Mouse (Mus musculus) kidney, adult 2 months (tissue): Measurements from ENCODE around the gene Fkbpl. TPM values are rescaled to one million over a fixed set of nuclear protein-coding genes. Genes with fewer than 3 reads are reported as not detected.

ENCODE experiments used
- DNase-seq: peaks from one replicate; pipeline ENCODE4 v3.0.0; 2021
- H3K27ac ChIP-seq: fragments of 200-500 bp; 2 replicates; pipeline ENCODE4 v1.5.1; 2012; ENCODE audit warnings: low read depth, low read length, control low read depth, inconsistent platforms; ENCODE audit not compliant: insufficient read depth
- H3K27me3 ChIP-seq: fragments of 200-500 bp; replicated peaks from 2 replicates; pipeline ENCODE4 v1.6.1; 2012; ENCODE audit warnings: mild to moderate bottlenecking, moderate library complexity, low read length, inconsistent platforms; ENCODE audit not compliant: control insufficient read depth, insufficient read depth
- H3K36me3 ChIP-seq: fragments of 200-500 bp; 2 replicates; pipeline ENCODE4 v1.6.1; 2012; ENCODE audit warnings: mild to moderate bottlenecking, moderate library complexity, low read length, inconsistent platforms; ENCODE audit not compliant: control insufficient read depth, insufficient read depth
- H3K4me1 ChIP-seq: fragments of 200-500 bp; 2 replicates; pipeline ENCODE4 v1.6.1; 2011; ENCODE audit warnings: low read length; ENCODE audit not compliant: control insufficient read depth, insufficient read depth
- H3K4me3 ChIP-seq: fragments of 200-500 bp; 2 replicates; pipeline ENCODE4 v1.5.1; 2011; ENCODE audit warnings: mild to moderate bottlenecking, low read depth, low read length, control low read depth; ENCODE audit not compliant: insufficient read depth
- CTCF ChIP-seq: fragments of 200-500 bp; conservative IDR thresholded peaks from 2 replicates; pipeline ENCODE4 v1.5.1; 2011; ENCODE audit warnings: low read depth, mild to moderate bottlenecking, control low read depth, low read length, moderate library complexity, mixed read lengths; ENCODE audit not compliant: insufficient read depth, insufficient read length
- POLR2A ChIP-seq: fragments of 200-500 bp; IDR thresholded peaks from one replicate; pipeline ENCODE4 v1.6.1; 2011; ENCODE audit warnings: low read depth, low read length, control low read depth
- WGBS: fragments of 180-500 bp; shearing (Covaris S2); methylation state at CpG from one replicate; pipeline ENCODE4 v1.1.7; 2018; 5-methylcytosine and 5-hydroxymethylcytosine counted together
- polyA plus RNA-seq: library from polyadenylated mRNA; depleted of rRNA; stranded (reverse); fragments of >200 nt; gene quantifications from 2 replicates; pipeline ENCODE4 v1.2.3, GENCODE M21; 2012

Fkbpl gene
- polyA plus RNA-seq, 1 experiment: 5.5 TPM

DNA sequence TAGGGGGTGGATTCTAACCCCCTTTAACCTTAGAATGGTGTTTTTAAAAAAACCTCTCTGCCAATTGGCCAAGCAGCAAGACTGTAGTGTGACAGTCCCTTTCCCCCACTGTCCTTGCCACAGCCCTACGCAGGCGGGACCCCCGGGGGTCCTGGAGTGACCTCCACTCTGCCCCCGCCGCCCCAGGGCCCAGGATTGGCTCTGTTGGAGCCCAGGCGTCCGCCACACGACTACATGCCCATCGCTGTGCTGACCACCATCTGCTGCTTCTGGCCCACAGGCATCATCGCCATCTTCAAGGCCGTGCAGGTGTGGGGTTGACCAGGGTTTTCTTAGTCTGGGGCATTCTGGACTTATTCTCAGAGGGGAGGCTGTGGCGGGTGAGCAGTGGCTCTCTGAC, 12.9 kb upstream of the Fkbpl start:
- no peaks in the 10 kb centered on the region for H3K27me3 ChIP-seq
- no peak overlapping the region for H3K27ac ChIP-seq
- no peak overlapping the region for H3K4me3 ChIP-seq
- H3K36me3 ChIP-seq: no peaks in the 10 kb centered on the region
- no peak for DNase-seq
- TF ChIP-seq POLR2A (no peak), CTCF (no peak)
- peaks cover 9% of the 10 kb centered on the region; the same call in 1 of the 2 replicates for H3K4me1 ChIP-seq
- WGBS: 25% methylated on average over 12 of the region's 12 CpGs

DNA sequence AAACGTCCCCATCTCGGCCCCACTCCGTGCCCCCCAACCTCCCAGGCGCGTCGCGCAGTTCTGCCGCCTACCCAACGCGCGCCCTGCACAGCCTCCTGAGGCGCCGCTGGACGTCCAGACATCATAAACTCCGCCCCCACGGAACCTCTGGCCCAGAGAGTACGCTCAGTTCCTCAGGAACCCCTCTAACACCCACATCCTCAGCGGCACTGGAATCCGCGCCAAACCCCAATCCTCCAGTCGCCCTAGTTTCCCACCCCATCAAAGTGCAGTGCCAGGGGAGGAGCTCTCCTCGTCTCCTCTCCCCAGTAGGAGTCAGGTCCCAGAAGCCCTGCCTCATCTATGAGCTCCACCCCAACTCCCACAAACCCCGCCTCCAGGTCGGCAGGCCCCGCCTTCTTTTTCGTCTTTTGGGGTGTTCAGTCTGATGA, 12.3 kb upstream of the Fkbpl start:
- no peak for TF ChIP-seq POLR2A
- no peak for TF ChIP-seq CTCF
- peak overlapping the region; percentile 49 for H3K27ac ChIP-seq
- 3% methylated on average over 26 of the region's 26 CpGs for WGBS
- H3K4me3 ChIP-seq: peak overlapping the region; percentile 52
- H3K4me1 ChIP-seq: peaks cover 9% of the 10 kb centered on the region; the same call in 1 of the 2 replicates
- H3K36me3 ChIP-seq: no peaks in the 10 kb centered on the region
- no peaks in the 10 kb centered on the region for H3K27me3 ChIP-seq
- peak; percentile 92 for DNase-seq

DNA sequence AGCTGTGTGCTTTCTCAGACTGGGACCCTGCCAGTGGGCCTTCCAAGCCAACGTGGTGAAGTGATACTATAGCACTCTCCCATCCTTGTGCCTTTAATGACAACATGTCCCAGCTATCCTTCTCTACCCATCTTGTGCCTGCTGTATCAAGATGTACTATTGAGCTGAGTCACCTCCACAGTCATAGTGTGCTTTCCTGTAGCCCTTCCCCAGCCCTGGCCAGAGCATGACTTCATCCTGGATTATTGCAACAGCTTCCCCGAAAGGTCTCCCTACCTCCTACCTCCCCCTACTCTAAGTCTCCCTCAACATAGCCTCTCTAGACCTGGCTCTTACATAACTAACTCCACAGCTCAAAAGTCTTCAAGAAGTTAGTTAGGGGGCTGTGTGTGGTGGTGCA, 8.9 kb upstream of the Fkbpl start:
- Histone ChIP-seq H3K4me3 (no peak overlapping the region), H3K4me1 (peaks cover 6% of the 10 kb centered on the region; the same call in 1 of the 2 replicates), H3K27me3 (no peaks in the 10 kb centered on the region), H3K27ac (no peak overlapping the region), H3K36me3 (no peaks in the 10 kb centered on the region)
- TF ChIP-seq CTCF (no peak), POLR2A (no peak)
- WGBS: 71% methylated on average over 2 of the region's 2 CpGs
- no peak for DNase-seq

DNA sequence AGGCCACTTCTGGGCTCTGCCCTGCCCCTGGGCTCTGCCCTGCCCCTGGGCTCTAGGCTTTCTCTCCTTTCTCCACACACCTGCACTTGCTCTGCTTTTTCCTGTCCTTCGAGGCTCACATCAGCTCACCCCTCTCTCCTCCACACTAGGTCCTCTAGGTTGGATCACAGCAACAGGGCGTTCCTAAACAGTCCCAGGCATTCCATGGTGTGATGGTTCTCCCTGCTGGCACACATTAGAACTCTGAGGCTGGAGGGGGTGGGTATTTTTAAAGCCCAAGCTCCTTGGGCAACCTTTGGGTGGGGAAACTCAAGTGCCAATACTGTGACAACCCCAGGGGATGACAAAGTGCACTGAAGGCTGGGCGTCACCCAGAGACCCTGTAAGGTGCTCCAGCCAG, 7.1 kb upstream of the Fkbpl start:
- no peak for TF ChIP-seq CTCF
- TF ChIP-seq POLR2A: no peak
- no peaks in the 10 kb centered on the region for H3K36me3 ChIP-seq
- H3K27me3 ChIP-seq: no peaks in the 10 kb centered on the region
- no peaks in the 10 kb centered on the region for H3K4me1 ChIP-seq
- 57% methylated on average over 3 of the region's 3 CpGs for WGBS
- DNase-seq: no peak
- H3K4me3 ChIP-seq: no peak overlapping the region
- no peak overlapping the region for H3K27ac ChIP-seq

DNA sequence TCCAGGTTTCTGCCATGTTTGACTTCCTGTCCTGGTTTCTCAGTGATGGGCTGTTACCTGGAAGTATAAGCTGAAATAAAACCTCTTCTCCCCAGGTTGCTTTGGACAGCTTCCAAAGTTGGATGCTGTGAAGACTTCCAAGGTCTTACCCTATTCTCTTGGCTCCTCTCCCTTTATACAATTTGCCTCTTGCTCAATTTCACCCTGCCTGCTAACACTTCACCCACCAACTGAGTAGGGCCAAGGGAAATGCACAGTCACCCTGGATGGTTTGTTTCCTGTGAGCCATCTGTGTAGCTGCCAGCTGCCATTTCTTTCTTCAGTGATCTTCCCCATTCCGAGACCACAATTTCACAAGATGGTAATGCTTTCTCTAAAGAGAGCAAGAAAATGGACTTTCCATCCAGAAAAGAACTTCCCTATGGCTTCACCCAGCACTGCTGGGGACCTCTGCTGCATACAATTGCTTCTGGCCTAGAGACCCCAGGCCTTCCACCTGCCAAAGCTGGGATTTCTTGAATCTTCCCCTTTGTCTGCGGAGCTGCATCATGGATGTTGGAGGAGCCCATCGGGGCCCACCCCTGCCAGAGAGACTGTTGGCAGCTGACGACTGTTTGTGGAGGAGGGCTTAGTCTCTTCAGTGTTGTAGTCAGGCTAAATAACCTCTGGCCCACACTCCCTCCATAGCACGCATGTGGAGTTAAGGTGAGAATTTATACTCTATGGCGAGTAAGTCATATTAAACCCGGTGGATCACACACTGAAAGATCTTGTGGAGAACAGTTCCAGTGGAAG, 4.9 kb upstream of the Fkbpl start:
- H3K4me3 ChIP-seq: no peak overlapping the region
- H3K27me3 ChIP-seq: no peaks in the 10 kb centered on the region
- H3K27ac ChIP-seq: no peak overlapping the region
- no peaks in the 10 kb centered on the region for H3K36me3 ChIP-seq
- 87% methylated on average over 7 of the region's 7 CpGs for WGBS
- DNase-seq: no peak
- H3K4me1 ChIP-seq: no peaks in the 10 kb centered on the region
- TF ChIP-seq POLR2A: no peak
- no peak for TF ChIP-seq CTCF

DNA sequence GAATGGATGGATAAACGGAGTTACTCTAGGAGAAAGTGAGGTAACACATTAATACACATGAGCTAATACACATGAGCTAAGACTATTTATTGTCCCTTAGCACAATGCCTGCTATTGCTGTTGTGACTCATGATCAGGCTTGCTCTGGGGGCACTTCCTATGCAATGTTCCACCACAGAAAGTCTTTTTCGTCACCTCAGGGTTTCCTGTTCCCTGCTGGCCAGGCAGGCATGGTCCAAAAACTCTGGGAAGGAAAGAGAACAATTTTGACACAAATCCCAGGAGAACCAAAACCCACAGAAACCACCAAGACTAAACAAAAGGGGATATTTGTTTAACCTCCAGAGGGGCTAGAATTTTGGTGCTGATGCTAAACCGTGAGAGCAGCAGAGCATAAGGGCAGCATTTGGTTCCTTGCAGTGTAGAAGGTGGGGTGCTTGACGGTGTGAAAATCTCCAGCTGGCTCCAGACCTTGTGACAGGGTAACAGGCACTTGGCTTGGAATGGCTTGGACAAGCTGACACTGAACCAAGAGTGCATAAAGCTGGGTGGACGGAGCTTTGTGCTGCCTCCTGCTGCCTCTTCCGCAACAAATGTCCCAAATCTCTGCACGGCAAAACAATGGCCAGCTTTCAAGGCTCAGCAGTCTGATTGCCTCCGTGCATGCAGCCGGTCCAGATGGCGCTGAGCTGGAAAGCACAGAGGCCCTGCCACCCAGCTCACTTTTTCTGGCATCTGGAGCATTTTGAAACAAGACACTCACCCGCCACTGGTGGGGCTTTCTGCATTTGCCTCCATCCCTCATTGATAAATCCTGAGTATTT, 3.6 kb upstream of the Fkbpl start:
- Histone ChIP-seq H3K27ac (peak overlapping the region; percentile 67; the same call in 1 of the 2 replicates), H3K4me1 (no peaks in the 10 kb centered on the region; the same call in 1 of the 2 replicates), H3K36me3 (no peaks in the 10 kb centered on the region), H3K4me3 (no peak overlapping the region), H3K27me3 (no peaks in the 10 kb centered on the region)
- TF ChIP-seq CTCF: peak; percentile 30
- TF ChIP-seq POLR2A: no peak
- WGBS: 31% methylated on average over 11 of the region's 11 CpGs
- peak; percentile 63 for DNase-seq

DNA sequence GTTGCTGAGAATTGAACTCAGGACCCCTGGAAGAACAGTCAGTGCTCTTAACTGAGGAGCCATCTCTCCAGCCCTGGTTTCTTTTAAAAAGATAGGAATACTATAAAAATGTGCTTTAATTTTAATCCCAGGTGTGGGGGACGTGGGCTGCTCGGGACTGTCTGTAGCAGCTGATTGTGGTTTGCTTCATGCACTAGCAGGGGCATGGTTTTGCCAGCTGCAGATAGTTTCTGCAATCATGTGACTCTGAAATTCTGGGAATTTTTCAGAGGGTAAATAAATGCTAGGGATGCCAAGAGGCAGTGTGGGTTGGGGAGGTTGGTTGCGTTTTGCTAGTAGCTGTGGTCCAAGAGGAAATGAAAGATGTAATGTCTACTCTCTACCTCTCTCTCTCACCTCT, 2.6 kb upstream of the Fkbpl start:
- Histone ChIP-seq H3K27ac (no peak overlapping the region), H3K4me1 (peaks cover 3% of the 10 kb centered on the region; the same call in 1 of the 2 replicates), H3K27me3 (no peaks in the 10 kb centered on the region), H3K4me3 (no peak overlapping the region), H3K36me3 (no peaks in the 10 kb centered on the region)
- no peak for TF ChIP-seq CTCF
- no peak for TF ChIP-seq POLR2A
- DNase-seq: no peak
- WGBS: 81% methylated on average over 3 of the region's 3 CpGs
